Mouse (Mus musculus) bone marrow, adult 2 months (tissue): ENCODE data around the gene Prdm2.

Experiments
- CTCF ChIP-seq: fragments of 200-500 bp; IDR thresholded peaks from 2 replicates; pipeline ENCODE4 v1.5.1; 2011; ENCODE audit warnings: low read length, control low read depth; ENCODE audit not compliant: control insufficient read depth, insufficient read depth
- POLR2A ChIP-seq: fragments of 200-500 bp; IDR thresholded peaks from 2 replicates; pipeline ENCODE4 v1.6.1; 2011; ENCODE audit warnings: low read depth, mild to moderate bottlenecking, control low read depth, low read length, borderline replicate concordance; ENCODE audit not compliant: control insufficient read depth

DNA sequence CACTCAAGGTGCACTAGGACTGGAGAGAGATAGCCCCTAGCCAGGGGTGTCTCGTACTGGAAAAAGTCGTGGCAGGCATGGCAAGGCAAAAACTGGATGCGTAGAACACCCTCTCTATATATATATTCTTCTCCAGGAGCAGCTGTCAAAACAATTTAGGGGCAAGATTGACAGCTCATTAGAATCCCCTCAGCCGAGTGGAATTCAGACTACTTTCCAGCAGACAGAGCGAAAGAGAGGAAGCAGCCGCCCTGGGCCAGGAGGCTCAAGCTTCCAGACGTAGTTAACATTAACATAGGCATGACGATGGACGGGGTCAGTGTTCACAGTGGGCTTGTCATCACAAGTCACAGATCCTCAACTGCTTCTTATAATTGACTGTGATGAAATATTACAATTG lies 13.1 kb upstream of the Prdm2 start:
- TF ChIP-seq POLR2A (no peak), CTCF (no peak)
